Mouse (Mus musculus) MEL (cell line): Measurements from ENCODE around the gene Zfp607a. TPM values are rescaled to one million over a fixed set of nuclear protein-coding genes. Genes with fewer than 3 reads are reported as not detected.

ENCODE experiments used
- DNase-seq: peaks from one replicate; pipeline ENCODE4 v3.0.0; 2011; ENCODE audit warnings: low read depth, low spot score
- H3K27ac ChIP-seq: 2 replicates; pipeline ENCODE4 v1.5.1; 2012; ENCODE audit warnings: low read depth, mild to moderate bottlenecking, control low read depth, low read length, moderate library complexity; ENCODE audit not compliant: control insufficient read depth
- H3K27me3 ChIP-seq, 2 experiments: fragments of 150-350 bp in 1 of 2; sonication (generic) in 1 of 2; 2 replicates each; pipeline ENCODE4 v1.6.1; 2012; ENCODE audit warnings: low read length in 2 of 2, mild to moderate bottlenecking in 2 of 2, improper control_type of control experiment in 1 of 2, moderate library complexity in 1 of 2; ENCODE audit not compliant: insufficient read depth in 2 of 2, control insufficient read depth in 1 of 2
- H3K36me3 ChIP-seq, 2 experiments: 2 replicates each; pipeline ENCODE4 v1.6.1; 2012 to 2014; ENCODE audit warnings: low read length in 2 of 2, improper control_type of control experiment in 1 of 2, inconsistent platforms in 1 of 2, mild to moderate bottlenecking in 1 of 2; ENCODE audit not compliant: insufficient read depth in 2 of 2, control insufficient read depth in 1 of 2
- H3K4me1 ChIP-seq, 2 experiments: fragments of 150-350 bp in 1 of 2; sonication (generic) in 1 of 2; 2 replicates each; pipeline ENCODE4 v1.6.1; 2012; ENCODE audit warnings: low read length in 2 of 2, improper control_type of control experiment in 1 of 2, mild to moderate bottlenecking in 1 of 2; ENCODE audit not compliant: insufficient read depth in 2 of 2, control insufficient read depth in 1 of 2
- H3K4me3 ChIP-seq, 2 experiments: fragments of 150-350 bp in 1 of 2; sonication (generic) in 1 of 2; 2 replicates each; pipeline ENCODE4 v1.5.1; 2012; ENCODE audit warnings: low read depth in 2 of 2, low read length in 2 of 2, mild to moderate bottlenecking in 2 of 2, moderate library complexity in 2 of 2, control low read depth in 1 of 2, improper control_type of control experiment in 1 of 2; ENCODE audit not compliant: control insufficient read depth in 1 of 2, insufficient read depth in 1 of 2
- H3K79me2 ChIP-seq: 2 replicates; pipeline ENCODE4 v1.6.1; 2012; ENCODE audit warnings: mild to moderate bottlenecking, low read length, moderate library complexity; ENCODE audit not compliant: control insufficient read depth, poor library complexity, insufficient read depth
- H3K9ac ChIP-seq: 2 replicates; pipeline ENCODE4 v1.6.1; 2012; ENCODE audit warnings: low read depth, mild to moderate bottlenecking, control low read depth, low read length, moderate library complexity; ENCODE audit not compliant: control insufficient read depth, poor library complexity, severe bottlenecking
- H3K9me3 ChIP-seq: fragments of 150-350 bp; sonication (generic); replicated peaks from 2 replicates; pipeline ENCODE4 v1.6.1; 2012; ENCODE audit warnings: mild to moderate bottlenecking, low read length, improper control_type of control experiment, moderate library complexity; ENCODE audit not compliant: insufficient read depth
- CTCF ChIP-seq, 3 experiments: IDR thresholded peaks in 2 of 3; conservative IDR thresholded peaks in 1 of 3; 2 replicates each; pipeline ENCODE4 v1.5.1; 2011 to 2012; ENCODE audit warnings: low read length in 3 of 3, low read depth in 2 of 3, mild to moderate bottlenecking in 2 of 3, improper control_type of control experiment in 1 of 3, inconsistent platforms in 1 of 3, mixed read lengths in 1 of 3, moderate library complexity in 1 of 3; ENCODE audit not compliant: control insufficient read depth in 1 of 3, insufficient read depth in 1 of 3, poor library complexity in 1 of 3, severe bottlenecking in 1 of 3
- E2F4 ChIP-seq: IDR thresholded peaks from 2 replicates; pipeline ENCODE4 v1.6.1; 2011; ENCODE audit warnings: low read depth, low read length, improper control_type of control experiment, borderline replicate concordance
- EP300 ChIP-seq, 2 experiments: IDR thresholded peaks; 2 replicates each; pipeline ENCODE4 v1.6.1; 2011; ENCODE audit warnings: improper control_type of control experiment in 2 of 2, low read length in 2 of 2, low read depth in 1 of 2, mild to moderate bottlenecking in 1 of 2
- ETS1 ChIP-seq: IDR thresholded peaks from 2 replicates; pipeline ENCODE4 v1.6.1; 2012; ENCODE audit warnings: low read depth, mild to moderate bottlenecking, inconsistent platforms, low read length, improper control_type of control experiment, moderate library complexity
- GATA1 ChIP-seq: IDR thresholded peaks from 2 replicates; pipeline ENCODE4 v1.6.1; 2011; ENCODE audit warnings: low read depth, low read length, improper control_type of control experiment
- JUND ChIP-seq: IDR thresholded peaks from 2 replicates; pipeline ENCODE4 v1.6.1; 2011; ENCODE audit warnings: low read depth, mild to moderate bottlenecking, improper control_type of control experiment, low read length
- KAT2A ChIP-seq: conservative IDR thresholded peaks from 2 replicates; pipeline ENCODE4 v1.6.1; 2012; ENCODE audit warnings: low read depth, low read length, improper control_type of control experiment, inconsistent platforms
- MAFK ChIP-seq: IDR thresholded peaks from 2 replicates; pipeline ENCODE4 v1.6.1; 2011; ENCODE audit warnings: low read depth, mild to moderate bottlenecking, low read length, improper control_type of control experiment, borderline replicate concordance
- MAX ChIP-seq: IDR thresholded peaks from 2 replicates; pipeline ENCODE4 v1.6.1; 2011; ENCODE audit warnings: low read length, improper control_type of control experiment
- POLR2A ChIP-seq, 2 experiments: IDR thresholded peaks; 2 replicates each; pipeline ENCODE4 v1.6.1; 2011 to 2012; ENCODE audit warnings: low read length in 2 of 2, mild to moderate bottlenecking in 2 of 2, control low read depth in 1 of 2, improper control_type of control experiment in 1 of 2, low read depth in 1 of 2, moderate library complexity in 1 of 2; ENCODE audit not compliant: control insufficient read depth in 1 of 2, insufficient read depth in 1 of 2, poor library complexity in 1 of 2
- POLR2AphosphoS2 ChIP-seq: IDR thresholded peaks from 2 replicates; pipeline ENCODE4 v1.6.1; 2011; ENCODE audit warnings: low read length, improper control_type of control experiment
- POLR2AphosphoS5 ChIP-seq: IDR thresholded peaks from 2 replicates; pipeline ENCODE4 v1.6.1; 2012; ENCODE audit warnings: low read depth, borderline replicate concordance, mild to moderate bottlenecking, inconsistent platforms, low read length, moderate library complexity, mixed read lengths
- RAD21 ChIP-seq: IDR thresholded peaks from 2 replicates; pipeline ENCODE4 v1.6.1; 2011; ENCODE audit warnings: mild to moderate bottlenecking, low read depth, low read length, improper control_type of control experiment
- SMC3 ChIP-seq: IDR thresholded peaks from 2 replicates; pipeline ENCODE4 v1.6.1; 2011; ENCODE audit warnings: low read depth, low read length, improper control_type of control experiment
- TBP ChIP-seq: IDR thresholded peaks from 2 replicates; pipeline ENCODE4 v1.8.0; 2011; ENCODE audit warnings: low read depth, low read length, improper control_type of control experiment
- TCF12 ChIP-seq: IDR thresholded peaks from 2 replicates; pipeline ENCODE4 v1.6.1; 2014; ENCODE audit warnings: low read depth, mild to moderate bottlenecking, inconsistent platforms, low read length, improper control_type of control experiment, moderate library complexity
- UBTF ChIP-seq: IDR thresholded peaks from 2 replicates; pipeline ENCODE4 v1.6.1; 2012; ENCODE audit warnings: low read depth, mild to moderate bottlenecking, inconsistent platforms, low read length, improper control_type of control experiment, moderate library complexity, borderline replicate concordance; ENCODE audit not compliant: insufficient read depth
- polyA plus RNA-seq, 2 experiments: library from polyadenylated mRNA; stranded (reverse) in 1 of 2; unstranded in 1 of 2; fragments of >175 nt in 1 of 2; fragments of >200 nt in 1 of 2; gene quantifications; 2 replicates each; pipeline versions ENCODE4 v1.2.1 to v1.2.4; 2012; ENCODE audit warnings: low replicate concordance in 2 of 2, low read depth in 1 of 2; ENCODE audit not compliant: insufficient read length in 2 of 2, insufficient read depth in 1 of 2, missing spikeins in 1 of 2
- total RNA-seq: library from RNA; depleted of rRNA; stranded (reverse); fragments of 300-350 nt; gene quantifications from 2 replicates; pipeline ENCODE4 v1.2.3, GENCODE M21; 2012

Gene Zfp607a
- total and polyA plus RNA-seq, 3 experiments = 2.4 to 4.0 TPM; not detected in 1

- H3K27ac ChIP-seq = no peak overlapping the region
- no peaks in the 10 kb centered on the region for H3K9me3 ChIP-seq
- H3K27me3 ChIP-seq = no peaks in the 10 kb centered on the region
- H3K4me1 ChIP-seq = peaks cover 1 to 2% of the 10 kb centered on the region in 2 experiments; a peak in 3 of 4 replicates
- no peak for DNase-seq
- no peak for TF ChIP-seq TCF12
- no peak for TF ChIP-seq RAD21
- TF ChIP-seq ETS1 = no peak
- TF ChIP-seq POLR2AphosphoS2 = no peak
- no peak for TF ChIP-seq POLR2AphosphoS5
- TF ChIP-seq JUND = no peak
- no peak for TF ChIP-seq UBTF
- TF ChIP-seq POLR2A (IDR thresholded peaks at IDR 0.05; ENCODE audit: control insufficient read depth in 1 of 2, insufficient read depth in 1 of 2, low read depth in 1 of 2, low read length in 2 of 2, poor library complexity in 1 of 2) = no peak
- no peak for TF ChIP-seq CTCF (IDR thresholded peaks at IDR 0.05 in 2 of 3, conservative IDR thresholded peaks at IDR 0.05 in 1 of 3; ENCODE audit: control insufficient read depth in 1 of 3, insufficient read depth in 1 of 3, low read depth in 2 of 3, low read length in 3 of 3, poor library complexity in 1 of 3, severe bottlenecking in 1 of 3)
- TF ChIP-seq MAX = no peak
- TF ChIP-seq EP300 (IDR thresholded peaks at IDR 0.05; ENCODE audit: low read depth in 1 of 2, low read length in 2 of 2) = no peak
- TF ChIP-seq MAFK = no peak
- TF ChIP-seq KAT2A = no peak
- no peak for TF ChIP-seq GATA1
- TF ChIP-seq SMC3 = no peak
- no peaks in the 10 kb centered on the region; the same call in 1 of the 2 replicates for H3K79me2 ChIP-seq
- no peak overlapping the region for H3K9ac ChIP-seq
- H3K36me3 ChIP-seq = peaks cover 0 to 2% of the 10 kb centered on the region in 2 experiments; a peak in 1 of 4 replicates
- no peak overlapping the region for H3K4me3 ChIP-seq
Measured at GRCm38 (mm10) chr7:27834131-27834530, 23.2 kb upstream of the Zfp607a start.

GRCm38 (mm10) chr7:27837896-27838295, 19.4 kb upstream of the Zfp607a start:
- Histone ChIP-seq H3K9me3 (no peaks in the 10 kb centered on the region), H3K79me2 (no peaks in the 10 kb centered on the region; the same call in 1 of the 2 replicates), H3K27ac (peak overlapping the region; percentile 81), H3K27me3 (no peaks in the 10 kb centered on the region), H3K4me1 (peaks cover 3 to 6% of the 10 kb centered on the region in 2 experiments; a peak in 3 of 4 replicates), H3K4me3 (peak overlapping the region; percentile 74 to 95), H3K36me3 (peaks cover 0 to 3% of the 10 kb centered on the region in 2 experiments; a peak in 2 of 4 replicates), H3K9ac (peak overlapping the region; percentile 84)
- peak; percentile 50 for DNase-seq
- TF ChIP-seq TBP (no peak), E2F4 (0 out of 2 replicates have a peak, but pooled peaks have one; percentile 25)
